Mouse (Mus musculus): ENCODE data around the gene Tm9sf4. TPM values are rescaled to one million over a fixed set of nuclear protein-coding genes. Genes with fewer than 3 reads are reported as not detected.

Gene Tm9sf4
- total RNA-seq (2023): 10 to 100 TPM; 81.0 to 83.5 TPM

DNA sequence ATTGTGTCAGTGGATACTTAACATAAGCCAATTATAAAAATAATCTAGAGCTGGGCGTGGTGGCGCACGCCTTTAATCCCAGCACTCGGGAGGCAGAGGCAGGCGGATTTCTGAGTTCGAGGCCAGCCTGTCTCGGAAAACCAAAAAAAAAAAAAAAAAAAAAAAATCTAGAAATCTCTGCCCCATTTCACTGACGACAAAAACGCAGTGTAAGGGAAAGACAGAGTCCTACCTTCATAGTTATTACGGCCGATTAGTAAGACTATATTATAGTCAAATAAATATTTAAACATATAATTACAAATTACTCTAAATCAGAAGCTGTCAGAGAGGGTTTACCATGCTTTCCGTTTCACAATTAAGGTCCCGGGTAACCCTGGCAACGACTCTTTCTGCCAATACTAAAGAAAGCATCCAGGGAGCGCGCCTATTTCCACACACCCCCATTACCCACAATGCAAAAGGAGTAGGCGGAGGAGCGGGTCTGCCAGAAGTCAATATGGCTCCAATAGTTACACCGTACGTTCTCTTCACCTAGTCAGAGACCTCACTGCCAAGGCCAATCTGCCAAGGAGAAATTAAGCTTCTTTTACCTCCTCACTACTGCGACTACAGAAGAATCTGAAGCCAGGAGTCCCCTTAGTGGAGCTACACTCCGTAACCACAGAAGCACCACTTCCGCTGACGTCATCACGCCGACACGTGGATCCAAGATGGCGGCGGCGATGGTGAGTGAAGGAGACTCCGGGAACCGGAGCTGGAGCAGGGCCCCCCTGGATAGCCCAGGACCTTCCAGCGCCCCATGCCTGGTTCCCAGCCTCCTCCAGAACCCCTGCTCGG lies at the start of gene Tm9sf4:
Gene Tm9sf4, plus strand, starts transcription at position 460 of the 840 bp plus-strand sequence.

DNA sequence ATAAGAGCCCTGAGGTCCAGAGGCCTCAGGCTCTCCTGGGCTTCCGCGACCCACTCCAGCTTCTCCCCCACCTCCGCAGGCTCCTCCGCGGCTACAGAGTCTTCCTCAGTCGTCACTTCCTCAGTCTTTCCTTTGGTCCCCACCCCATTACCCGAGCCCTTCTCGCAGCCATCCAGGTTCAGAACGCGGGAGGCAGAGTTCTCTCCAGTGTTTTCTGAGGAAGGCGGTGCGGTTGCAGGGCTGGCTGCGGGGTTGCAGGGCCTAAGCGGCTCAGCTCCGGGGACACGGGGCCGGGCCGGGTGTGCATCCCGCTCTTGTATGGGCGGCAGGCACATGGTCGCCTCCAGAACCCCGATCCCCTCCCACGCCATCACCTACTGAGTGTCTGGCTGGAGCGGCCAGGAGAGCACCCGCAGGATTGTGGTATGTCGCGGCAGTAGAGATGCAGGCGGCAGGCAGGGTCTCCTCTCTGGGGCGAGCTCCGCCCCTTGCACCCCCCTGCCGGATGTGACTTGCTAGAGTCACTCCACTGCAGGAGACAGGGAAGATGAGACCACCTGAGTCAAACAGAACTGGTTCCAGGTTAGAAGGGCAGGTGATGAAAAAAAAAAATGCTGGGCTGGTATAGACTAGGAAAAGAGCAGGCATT lies 64.0 kb downstream of the Tm9sf4 start, which contains the start of gene Tspyl3:
Gene Tspyl3, minus strand, starts transcription at position 496 of the 649 bp plus-strand sequence.

GRCm38 (mm10) chr2:153241250-153242014 lies 80.3 kb downstream of the Tm9sf4 start, which contains the start of the genes Plagl2 and Pofut1:
Gene Plagl2 (minus strand): TSS chr2:153241426.
Gene Pofut1 (plus strand): TSS chr2:153241533.

Other genes with a start within 250 kb of the Tm9sf4 start
- not detected for gene Mylk2, start 250.0 kb upstream of the Tm9sf4 start, total RNA-seq (2023)
- not detected for gene Foxs1, start 228.1 kb upstream of the Tm9sf4 start, total RNA-seq (2023)
- not detected for gene Dusp15, start 209.6 kb upstream of the Tm9sf4 start, total RNA-seq (2023)
- not detected for gene Ttll9, start 198.8 kb upstream of the Tm9sf4 start, total RNA-seq (2023)
- gene Pdrg1, start 145.9 kb upstream of the Tm9sf4 start, total RNA-seq (2023): 100 to 1,000 TPM; 102 to 111 TPM
- not detected for gene Xkr7, start 129.5 kb upstream of the Tm9sf4 start, total RNA-seq (2023)
- under 1 TPM in 1 of 2 experiments, not detected in 1; 0.41 TPM for gene Ccm2l, start 95.3 kb upstream of the Tm9sf4 start, total RNA-seq (2023)
- gene Hck, start 52.8 kb upstream of the Tm9sf4 start, total RNA-seq (2023): 1 to 10 TPM; 3.0 to 4.2 TPM
- 10 to 100 TPM; 22.0 to 24.3 TPM for gene Tspyl3, start 64.1 kb downstream of the Tm9sf4 start, total RNA-seq (2023)
- gene Plagl2, start 80.1 kb downstream of the Tm9sf4 start, total RNA-seq (2023): 10 to 100 TPM; 27.2 to 27.8 TPM
- 10 to 100 TPM; 29.4 to 32.9 TPM for gene Pofut1, start 80.2 kb downstream of the Tm9sf4 start, total RNA-seq (2023)
- 10 to 100 TPM; 29.0 to 29.7 TPM for gene Kif3b, start 130.1 kb downstream of the Tm9sf4 start, total RNA-seq (2023)
- 10 to 100 TPM; 75.8 to 82.7 TPM for gene Asxl1, start 184.5 kb downstream of the Tm9sf4 start, total RNA-seq (2023)

All from T-cell, adult 66 days (primary cell).